Mouse (Mus musculus) gastrocnemius, postnatal 14 days (tissue): ENCODE measurements around the gene Nfatc2ip. TPM values are rescaled to one million over a fixed set of nuclear protein-coding genes. Genes with fewer than 3 reads are reported as not detected.

ENCODE experiments used
- DNase-seq: peaks from one replicate; pipeline ENCODE4 v3.0.0; 2021; ENCODE audit warnings: mixed read lengths
- intact Hi-C: fragments of 180-260 bp; cut with DNase I; formaldehyde crosslinking; loops from one replicate; pipeline ENCODE4 v1.15.1; 2025; ENCODE audit warnings: low total_unique reads
- long read RNA-seq, 2 experiments: library from polyadenylated mRNA; stranded (forward); transcript quantifications; one replicate each; pipeline ENCODE4 v2.0.0; 2021
- total RNA-seq, 2 experiments: library from RNA; stranded (reverse); gene quantifications; 2 replicates each; pipeline ENCODE4 v1.2.3; 2021

Gene Nfatc2ip
- 1 to 10 TPM; 2.1 to 2.6 TPM for total RNA-seq
- long read RNA-seq, experiment 1, result 0 reads
- long read RNA-seq, experiment 2, partial matches to known transcripts, result 0 of 1 reads
- long read RNA-seq, experiment 2, other reads (novel, unspliced or antisense), result 0 of 1 reads

- intact Hi-C loops, result loop anchor here (5.0 kb wide), 1 partner anchor 86 kb away; no protein-coding TSS in a partner anchor
- peak; percentile 86 for DNase-seq
Observed at GRCm38 (mm10) chr7:126396298-126397119, at the start of gene Nfatc2ip. Gene Nfatc2ip, minus strand, starts transcription at chr7:126396737.

GRCm38 (mm10) chr7:126446217-126446616, 49.7 kb upstream of the Nfatc2ip start:
- intact Hi-C loops, result no loop called here
- DNase-seq, result no peak

DNA sequence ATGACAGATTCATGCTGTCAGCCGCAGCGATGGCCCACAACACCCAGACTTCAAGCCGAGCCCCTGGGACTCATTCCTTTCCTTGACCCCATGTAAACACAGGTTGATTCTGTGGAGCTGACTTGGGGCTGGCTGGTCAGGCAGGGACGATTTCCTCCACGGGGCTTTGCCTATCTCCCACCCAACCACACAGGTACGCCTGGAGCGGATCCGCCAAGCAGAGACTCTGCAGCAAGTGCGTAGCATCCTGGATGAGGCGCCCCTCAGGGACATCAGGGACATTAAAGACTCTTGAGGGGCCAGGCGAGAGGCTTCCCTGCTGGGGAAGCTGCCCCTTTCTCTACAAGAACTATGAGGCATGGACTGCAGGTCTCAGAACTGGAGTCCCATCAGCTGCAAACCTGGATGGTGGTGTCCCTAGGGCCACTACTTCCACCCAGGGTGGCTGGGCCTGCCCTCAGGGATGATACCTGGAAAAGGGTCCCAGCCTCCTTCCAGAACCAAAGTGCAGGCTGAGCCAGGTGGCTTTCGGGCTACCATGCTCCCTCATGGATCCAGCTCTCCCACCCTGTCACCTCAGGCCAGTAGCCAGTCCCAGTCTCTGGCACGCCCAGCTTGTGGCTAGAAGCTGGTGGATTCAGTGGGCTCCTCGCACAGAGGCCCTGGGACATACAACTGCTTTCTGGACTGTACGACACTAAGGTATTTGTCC, 48.7 kb upstream of the Nfatc2ip start:
- intact Hi-C loops, result no loop called here
- peak; percentile 17 for DNase-seq

- intact Hi-C loops, result no loop called here
Observed at GRCm38 (mm10) chr7:126444536-126444935, 48.0 kb upstream of the Nfatc2ip start.

DNA sequence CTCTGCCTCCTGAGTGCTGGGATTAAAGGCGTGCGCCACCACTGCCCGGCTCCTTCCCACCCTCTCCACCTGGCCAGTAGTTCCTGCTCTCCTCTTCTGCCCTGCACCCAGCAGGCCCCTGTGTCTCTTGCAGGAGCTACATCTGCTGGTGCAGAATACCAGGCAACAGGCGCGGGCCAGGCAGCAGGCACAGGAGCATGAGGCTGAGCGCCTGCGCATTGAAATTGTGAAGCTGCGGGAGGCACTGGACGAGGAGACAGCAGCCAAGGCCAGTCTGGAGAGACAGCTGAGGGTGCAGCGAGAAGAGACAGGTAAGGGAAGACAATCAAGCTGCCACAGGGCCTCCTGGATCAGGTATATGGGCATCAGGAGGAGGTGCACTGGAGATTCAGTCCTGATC, 47.5 kb upstream of the Nfatc2ip start:
- DNase-seq, result no peak
- intact Hi-C loops, result no loop called here

More at GRCm38 (mm10) chr7:126444536-126444935, 48.0 kb upstream of the Nfatc2ip start:
- no peak for DNase-seq

DNA sequence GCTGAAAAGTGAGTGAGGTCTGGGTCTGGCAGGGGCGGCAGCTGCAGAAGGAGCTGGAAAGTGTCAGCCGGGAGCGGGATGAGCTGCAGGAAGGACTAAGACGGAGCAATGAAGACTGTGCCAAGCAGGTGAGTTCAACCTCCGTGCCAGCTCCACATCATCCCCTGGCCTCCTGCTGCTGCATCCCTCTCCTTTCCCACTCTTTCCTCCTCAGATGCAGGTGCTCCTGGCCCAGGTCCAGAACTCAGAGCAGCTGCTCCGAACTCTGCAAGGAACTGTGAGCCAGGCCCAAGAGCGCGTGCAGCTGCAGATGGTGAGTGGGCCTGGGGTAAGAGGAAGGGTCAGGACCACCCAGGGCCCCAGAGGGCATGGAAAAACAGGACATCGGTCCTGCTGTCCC, 43.6 kb upstream of the Nfatc2ip start:
- intact Hi-C loops, result no loop called here
- DNase-seq, result no peak

GRCm38 (mm10) chr7:126436851-126437250, 40.3 kb upstream of the Nfatc2ip start:
- DNase-seq, result peak; percentile 69
- intact Hi-C loops, result no loop called here

GRCm38 (mm10) chr7:126435801-126436200, 39.3 kb upstream of the Nfatc2ip start:
- intact Hi-C loops, result no loop called here

DNA sequence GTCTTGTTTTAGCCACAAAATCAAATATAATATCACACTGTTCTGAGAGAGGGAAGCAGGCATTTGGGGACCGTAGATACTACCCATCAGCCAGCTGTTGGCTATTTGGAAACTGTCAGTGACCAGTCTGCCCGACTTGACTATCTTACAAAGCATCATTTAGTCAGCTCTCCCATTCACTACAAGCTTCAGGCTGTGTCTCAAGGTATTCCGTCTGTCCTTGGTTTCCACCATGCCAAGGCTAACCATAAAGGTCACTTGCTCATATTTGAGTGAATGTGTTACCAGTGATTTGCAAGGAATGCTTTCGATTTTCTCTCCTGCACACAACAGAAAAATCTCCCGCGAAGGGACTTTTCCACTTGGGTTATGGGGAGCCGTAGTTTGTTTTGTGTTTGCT, 38.2 kb upstream of the Nfatc2ip start:
- no peak for DNase-seq
- intact Hi-C loops, result no loop called here

More at GRCm38 (mm10) chr7:126435801-126436200, 39.3 kb upstream of the Nfatc2ip start:
- DNase-seq, result no peak

DNA sequence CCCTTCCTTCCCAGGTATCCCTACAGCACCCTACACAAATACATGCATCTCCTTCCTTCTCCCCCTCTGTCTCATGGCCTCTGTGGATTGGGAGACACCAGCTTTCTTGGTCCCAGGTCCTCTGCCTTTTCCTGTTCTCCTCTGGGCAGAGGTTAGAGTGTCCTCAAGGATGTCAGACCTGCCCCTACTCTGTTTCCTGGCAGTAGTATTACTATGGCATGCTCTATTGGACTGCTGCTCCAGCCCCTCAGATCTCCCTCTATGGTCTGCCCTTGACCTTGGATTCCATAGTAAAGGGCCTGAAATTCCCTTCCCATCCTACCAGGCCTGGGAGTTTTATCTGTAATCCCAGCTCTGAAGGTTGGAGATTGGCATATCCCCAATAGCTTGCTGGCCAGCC, 33.6 kb upstream of the Nfatc2ip start:
- DNase-seq, result no peak
- intact Hi-C loops, result no loop called here

DNA sequence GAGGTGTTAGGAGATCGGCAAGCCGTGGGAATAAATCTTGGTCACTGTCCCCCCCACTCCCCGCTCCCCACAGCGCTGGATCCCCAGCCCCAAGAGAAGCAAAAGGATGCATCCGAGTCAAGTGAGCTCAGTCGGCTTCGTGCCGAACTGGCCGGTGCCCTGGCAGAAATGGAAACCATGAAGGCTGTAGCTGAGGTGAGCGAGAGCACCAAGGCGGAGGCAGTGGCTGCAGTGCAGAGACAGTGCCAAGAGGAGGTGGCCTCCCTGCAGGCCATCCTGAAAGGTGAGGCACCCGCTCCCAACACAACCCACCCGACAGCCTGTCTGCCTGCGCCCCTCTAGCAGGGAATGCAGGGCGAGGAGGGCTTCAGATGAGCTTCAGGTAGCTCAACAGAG, 33.0 kb upstream of the Nfatc2ip start:
- no peak for DNase-seq
- intact Hi-C loops, result no loop called here

DNA sequence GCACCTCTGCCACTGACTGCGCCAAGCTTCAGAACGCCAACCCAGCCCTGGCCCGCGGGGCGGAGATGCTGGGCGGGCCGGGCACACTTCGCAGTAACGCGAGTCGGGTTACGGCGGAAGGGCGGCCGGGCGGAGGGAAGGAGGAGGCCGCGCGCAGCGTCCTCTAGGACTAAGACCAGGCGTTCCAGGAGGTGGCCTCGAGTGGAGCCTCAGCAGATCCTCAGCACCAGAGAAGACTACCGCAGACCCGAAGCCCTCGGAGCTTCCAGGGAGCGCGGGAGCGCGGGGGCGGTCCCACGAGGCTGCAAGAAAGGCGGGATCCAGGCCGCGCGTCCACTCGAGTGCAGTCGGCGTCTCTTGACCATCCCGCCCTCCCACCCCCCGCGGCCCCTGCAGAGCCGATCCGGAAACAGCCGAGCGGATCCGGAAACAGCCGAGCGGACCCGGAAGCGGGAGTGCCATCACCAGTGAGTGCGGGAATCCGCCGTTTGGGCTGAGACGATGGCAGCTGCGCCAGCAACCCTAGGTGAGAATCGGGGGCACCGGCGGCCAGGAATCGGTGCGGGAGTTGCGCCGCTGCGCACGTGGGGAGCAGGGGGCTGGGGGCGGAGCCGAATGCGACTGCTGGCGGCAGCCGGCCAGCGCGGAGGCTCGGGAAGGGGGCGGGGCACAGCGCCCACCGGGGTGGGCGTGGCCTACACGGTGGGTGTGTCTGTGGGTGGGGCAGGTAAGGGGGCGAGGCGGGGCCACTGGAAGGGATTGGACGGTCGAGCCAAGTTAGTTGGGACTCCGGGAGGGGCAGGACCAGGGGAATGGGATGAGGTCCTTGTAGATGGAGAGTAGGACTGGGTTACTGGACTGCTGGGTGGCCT, 32.3 kb upstream of the Nfatc2ip start, which contains the start of gene Rabep2:
TSS of gene Rabep2 (plus strand) at position 129 of the 872 bp plus-strand sequence.
- intact Hi-C loops, result no loop called here
- peak; percentile 96 for DNase-seq

DNA sequence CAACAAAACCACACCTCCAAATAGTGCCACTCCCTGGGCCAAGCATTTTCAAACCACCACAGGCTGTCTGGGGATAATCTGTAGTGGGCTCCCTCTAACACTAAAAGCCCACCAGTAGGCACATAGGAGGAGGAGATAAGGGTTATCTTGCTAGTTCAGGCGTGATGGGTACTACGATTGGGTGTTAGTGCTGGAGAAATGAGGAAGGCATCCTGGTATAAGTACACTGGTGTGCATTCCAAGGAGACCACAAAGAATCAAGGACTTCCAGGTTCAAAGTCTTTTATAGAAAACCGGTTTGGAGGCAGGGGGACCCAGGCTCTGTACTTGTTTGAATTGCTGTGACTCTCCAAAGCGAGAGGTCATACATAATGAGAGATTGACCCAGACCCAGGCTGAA, 31.6 kb upstream of the Nfatc2ip start:
- intact Hi-C loops, result no loop called here

DNA sequence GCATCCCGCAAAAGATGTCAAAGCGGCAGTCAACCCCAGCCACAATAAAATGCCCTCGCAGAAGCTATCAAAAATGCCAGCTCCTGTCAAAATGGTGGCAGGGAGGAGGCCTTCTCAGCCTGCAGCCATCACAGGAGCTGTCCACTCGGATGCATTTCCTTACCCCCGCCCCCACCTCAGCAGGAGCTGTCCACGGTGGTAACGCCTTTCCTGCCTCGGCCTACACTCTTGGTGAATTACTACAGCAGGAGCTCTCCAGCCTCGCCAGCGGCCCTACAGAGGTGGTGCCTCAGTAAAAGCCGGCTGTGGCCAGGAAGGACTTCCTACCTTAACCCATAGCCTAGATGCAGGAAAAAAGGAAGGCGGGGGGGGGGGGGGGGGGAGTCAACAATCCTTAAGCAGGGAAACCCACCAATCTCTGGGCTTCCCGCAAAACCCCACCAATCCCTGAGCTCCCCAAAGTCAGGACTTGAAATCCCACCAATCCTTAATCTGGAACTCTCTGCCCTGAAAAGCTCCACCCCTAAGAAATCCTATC, 30.9 kb upstream of the Nfatc2ip start:
- DNase-seq, result no peak
- intact Hi-C loops, result no loop called here

More for the DNA sequence above, 31.6 kb upstream of the Nfatc2ip start:
- no peak for DNase-seq

GRCm38 (mm10) chr7:126424161-126424560, 27.6 kb upstream of the Nfatc2ip start:
- intact Hi-C loops, result no loop called here
- no peak for DNase-seq

DNA sequence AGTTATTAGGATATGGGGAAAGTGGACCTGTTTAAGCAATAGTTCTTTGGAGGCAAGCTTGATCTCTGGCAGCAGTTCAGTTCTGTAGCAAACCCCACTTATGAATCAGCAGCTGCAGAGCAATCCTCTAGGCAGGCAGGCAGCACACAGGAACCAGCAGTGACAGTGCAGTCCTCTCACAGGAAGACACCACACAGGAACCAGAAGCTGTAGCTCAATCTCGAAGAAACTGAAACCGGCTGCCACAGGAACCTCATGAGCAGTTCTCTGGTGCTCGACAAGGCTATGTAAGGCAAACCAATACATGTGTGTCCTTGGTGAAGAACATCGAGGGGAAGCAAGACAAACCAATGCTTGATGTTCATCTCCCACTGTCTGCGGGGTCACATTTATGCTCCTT, 25.2 kb upstream of the Nfatc2ip start:
- DNase-seq, result no peak
- intact Hi-C loops, result no loop called here

- no peak for DNase-seq
Observed at GRCm38 (mm10) chr7:126418496-126418895, 22.0 kb upstream of the Nfatc2ip start.

GRCm38 (mm10) chr7:126417606-126418005, 21.1 kb upstream of the Nfatc2ip start:
- DNase-seq, result no peak
- intact Hi-C loops, result no loop called here

More at GRCm38 (mm10) chr7:126418496-126418895, 22.0 kb upstream of the Nfatc2ip start:
- intact Hi-C loops, result no loop called here

- intact Hi-C loops, result no loop called here
- DNase-seq, result no peak
Observed at GRCm38 (mm10) chr7:126417045-126417444, 20.5 kb upstream of the Nfatc2ip start.
